Mouse (Mus musculus) stomach, embryonic 14.5 days (tissue): ENCODE results near the gene Cdkn2aipnl. TPM values are rescaled to one million over a fixed set of nuclear protein-coding genes. Genes with fewer than 3 reads are reported as not detected.

Experiments used
- ATAC-seq: fragments of 200-750 bp; cut with Nextera tagmentation; 2 replicates; pipeline ENCODE4 v1.8.0; 2017; ENCODE audit warnings: low read depth, moderate TSS enrichment; ENCODE audit not compliant: insufficient number of reproducible peaks, insufficient read depth, low FRiP score
- H3K27ac ChIP-seq: fragments of 300-500 bp; sonication (generic); 2 replicates; pipeline ENCODE4 v1.5.1; 2014; ENCODE audit warnings: mild to moderate bottlenecking, low read length, moderate library complexity, mixed read lengths
- H3K27me3 ChIP-seq: fragments of 300-500 bp; sonication (generic); 2 replicates; pipeline ENCODE4 v1.6.1; 2014; ENCODE audit warnings: low read length, control low read depth, mixed read lengths; ENCODE audit not compliant: control insufficient read depth, insufficient read depth
- H3K36me3 ChIP-seq: fragments of 300-500 bp; sonication (generic); 2 replicates; pipeline ENCODE4 v1.6.1; 2014; ENCODE audit warnings: mild to moderate bottlenecking, control low read depth, low read length, moderate library complexity, mixed read lengths; ENCODE audit not compliant: control insufficient read depth, insufficient read depth
- H3K4me1 ChIP-seq: fragments of 300-500 bp; sonication (generic); 2 replicates; pipeline ENCODE4 v1.6.1; 2014; ENCODE audit warnings: low read length, control low read depth, mixed read lengths; ENCODE audit not compliant: control insufficient read depth, insufficient read depth
- H3K4me2 ChIP-seq: fragments of 300-500 bp; sonication (generic); replicated peaks from 2 replicates; pipeline ENCODE4 v1.6.1; 2014; ENCODE audit warnings: low read depth, low read length, control low read depth
- H3K4me3 ChIP-seq: fragments of 300-500 bp; sonication (generic); 2 replicates; pipeline ENCODE4 v1.5.1; 2014; ENCODE audit warnings: low read depth, low read length, control low read depth
- H3K9ac ChIP-seq: fragments of 300-500 bp; sonication (generic); replicated peaks from 2 replicates; pipeline ENCODE4 v1.6.1; 2014; ENCODE audit warnings: low read depth, mild to moderate bottlenecking, control low read depth, low read length, moderate library complexity, mixed read lengths
- H3K9me3 ChIP-seq: fragments of 300-500 bp; sonication (generic); 2 replicates; pipeline ENCODE4 v1.6.1; 2016; ENCODE audit warnings: low read depth, low read length, control low read depth; ENCODE audit not compliant: control insufficient read depth
- WGBS: fragments of 180-500 bp; shearing (Covaris S2); extraction: QIAGEN DNeasy Blood & Tissue Kit; methylation state at CpG from one replicate; pipeline ENCODE4 v1.1.7; 2014; 5-methylcytosine and 5-hydroxymethylcytosine counted together
- polyA plus RNA-seq: library from polyadenylated mRNA; unstranded; fragments of >200 nt; fragmentation: Nextera tagmentation; extraction: Ambion mirVana; gene quantifications from 2 replicates; pipeline ENCODE4 v1.2.1, GENCODE M21; 2014

Cdkn2aipnl gene
- polyA plus RNA-seq, 1 experiment from 2014 or later = 86.8 TPM

GRCm38 (mm10) chr11:51931138-51931537 lies 36.3 kb upstream of the Cdkn2aipnl start:
- H3K36me3 ChIP-seq = no peaks in the 10 kb centered on the region
- H3K4me3 ChIP-seq = no peak overlapping the region
- no peak overlapping the region for H3K27ac ChIP-seq
- H3K27me3 ChIP-seq = no peaks in the 10 kb centered on the region
- WGBS = 97% methylated on average over 1 of the region's 1 CpGs
- no peak overlapping the region for H3K4me2 ChIP-seq
- H3K4me1 ChIP-seq = no peaks in the 10 kb centered on the region
- no peak overlapping the region for H3K9ac ChIP-seq
- no peak for ATAC-seq
- no peaks in the 10 kb centered on the region for H3K9me3 ChIP-seq

GRCm38 (mm10) chr11:51931790-51932189 lies 35.7 kb upstream of the Cdkn2aipnl start:
- Histone ChIP-seq H3K36me3 (no peaks in the 10 kb centered on the region), H3K9me3 (no peaks in the 10 kb centered on the region), H3K4me2 (no peak overlapping the region), H3K4me3 (no peak overlapping the region), H3K9ac (no peak overlapping the region), H3K4me1 (no peaks in the 10 kb centered on the region), H3K27me3 (no peaks in the 10 kb centered on the region), H3K27ac (no peak overlapping the region)
- ATAC-seq = no peak
- 86% methylated on average over 9 of the region's 9 CpGs for WGBS

GRCm38 (mm10) chr11:51934230-51934629 lies 33.2 kb upstream of the Cdkn2aipnl start:
- no peak overlapping the region for H3K4me3 ChIP-seq
- no peaks in the 10 kb centered on the region for H3K4me1 ChIP-seq
- WGBS = 92% methylated on average over 3 of the region's 3 CpGs
- H3K27me3 ChIP-seq = no peaks in the 10 kb centered on the region
- H3K9ac ChIP-seq = no peak overlapping the region
- H3K27ac ChIP-seq = no peak overlapping the region
- H3K4me2 ChIP-seq = no peak overlapping the region
- H3K9me3 ChIP-seq = no peaks in the 10 kb centered on the region
- no peaks in the 10 kb centered on the region for H3K36me3 ChIP-seq
- ATAC-seq = no peak

- ATAC-seq = no peak
- 46% methylated on average over 5 of the region's 5 CpGs for WGBS
Observed at GRCm38 (mm10) chr11:51935636-51936434, 31.6 kb upstream of the Cdkn2aipnl start.

GRCm38 (mm10) chr11:51937361-51937781 lies 30.1 kb upstream of the Cdkn2aipnl start:
- H3K4me3 ChIP-seq = no peak overlapping the region
- no peaks in the 10 kb centered on the region for H3K4me1 ChIP-seq
- no peak for ATAC-seq
- 64% methylated on average over 6 of the region's 6 CpGs for WGBS
- H3K27ac ChIP-seq = no peak overlapping the region
- H3K9ac ChIP-seq = no peak overlapping the region
- H3K4me2 ChIP-seq = no peak overlapping the region
- no peaks in the 10 kb centered on the region for H3K36me3 ChIP-seq
- no peaks in the 10 kb centered on the region for H3K9me3 ChIP-seq
- H3K27me3 ChIP-seq = no peaks in the 10 kb centered on the region

More at GRCm38 (mm10) chr11:51935636-51936434, 31.6 kb upstream of the Cdkn2aipnl start:
- Histone ChIP-seq H3K36me3 (no peaks in the 10 kb centered on the region), H3K9me3 (no peaks in the 10 kb centered on the region), H3K4me3 (no peak overlapping the region), H3K4me1 (no peaks in the 10 kb centered on the region), H3K9ac (no peak overlapping the region), H3K27ac (no peak overlapping the region), H3K27me3 (no peaks in the 10 kb centered on the region), H3K4me2 (no peak overlapping the region)

- no peaks in the 10 kb centered on the region for H3K4me1 ChIP-seq
- H3K4me2 ChIP-seq = no peak overlapping the region
- H3K4me3 ChIP-seq = no peak overlapping the region
- no peak overlapping the region for H3K27ac ChIP-seq
- no peak for ATAC-seq
- H3K36me3 ChIP-seq = no peaks in the 10 kb centered on the region
- H3K27me3 ChIP-seq = no peaks in the 10 kb centered on the region
- no peak overlapping the region for H3K9ac ChIP-seq
- no peaks in the 10 kb centered on the region for H3K9me3 ChIP-seq
- WGBS = 80% methylated on average over 12 of the region's 12 CpGs
Observed at GRCm38 (mm10) chr11:51938817-51939589, 28.5 kb upstream of the Cdkn2aipnl start.

GRCm38 (mm10) chr11:51939590-51939955 lies 27.9 kb upstream of the Cdkn2aipnl start:
- Histone ChIP-seq H3K4me1 (no peaks in the 10 kb centered on the region), H3K27me3 (no peaks in the 10 kb centered on the region), H3K9ac (no peak overlapping the region), H3K9me3 (no peaks in the 10 kb centered on the region), H3K4me2 (no peak overlapping the region), H3K36me3 (no peaks in the 10 kb centered on the region), H3K27ac (no peak overlapping the region), H3K4me3 (no peak overlapping the region)
- ATAC-seq = no peak
- 59% methylated on average over 8 of the region's 8 CpGs for WGBS

- 52% methylated on average over 13 of the region's 13 CpGs for WGBS
Observed at GRCm38 (mm10) chr11:51940511-51940955, 26.9 kb upstream of the Cdkn2aipnl start.

More at GRCm38 (mm10) chr11:51940511-51940955, 26.9 kb upstream of the Cdkn2aipnl start:
- H3K9me3 ChIP-seq = no peaks in the 10 kb centered on the region
- H3K27me3 ChIP-seq = no peaks in the 10 kb centered on the region
- H3K4me1 ChIP-seq = 0 out of 2 replicates have a peak, but pooled peaks cover under 1% of the 10 kb centered on the region
- H3K4me3 ChIP-seq = no peak overlapping the region
- H3K36me3 ChIP-seq = no peaks in the 10 kb centered on the region
- no peak overlapping the region for H3K27ac ChIP-seq
- no peak overlapping the region for H3K9ac ChIP-seq
- no peak overlapping the region for H3K4me2 ChIP-seq
- ATAC-seq = no peak
